Mouse (Mus musculus) embryonic facial prominence, embryonic 14.5 days (tissue): Measurements from ENCODE around the gene Rnf150. TPM values are rescaled to one million over a fixed set of nuclear protein-coding genes. Genes with fewer than 3 reads are reported as not detected.

Experiments
- ATAC-seq: fragments of 200-750 bp; cut with Nextera tagmentation; 2 replicates; pipeline ENCODE4 v1.8.0; 2017; ENCODE audit warnings: low read depth, moderate number of reproducible peaks, moderate TSS enrichment
- DNase-seq: peaks from one replicate; pipeline ENCODE4 v3.0.0-alpha.2; 2015; ENCODE audit warnings: low spot score
- H3K27ac ChIP-seq: fragments of 300-500 bp; sonication (generic); replicated peaks from 2 replicates; pipeline ENCODE4 v1.5.1; 2014; ENCODE audit warnings: low read depth, mild to moderate bottlenecking, low read length, moderate library complexity
- H3K27me3 ChIP-seq: fragments of 300-500 bp; sonication (generic); replicated peaks from 2 replicates; pipeline ENCODE4 v1.6.1; 2014; ENCODE audit warnings: low read length; ENCODE audit not compliant: control insufficient read depth, insufficient read depth
- H3K36me3 ChIP-seq: fragments of 300-500 bp; sonication (generic); 2 replicates; pipeline ENCODE4 v1.6.1; 2014; ENCODE audit warnings: low read length, mixed read lengths; ENCODE audit not compliant: control insufficient read depth, insufficient read depth
- H3K4me1 ChIP-seq: fragments of 300-500 bp; sonication (generic); 2 replicates; pipeline ENCODE4 v1.6.1; 2014; ENCODE audit warnings: antibody characterized with exemption, low read length; ENCODE audit not compliant: control insufficient read depth, insufficient read depth
- H3K4me2 ChIP-seq: fragments of 300-500 bp; sonication (generic); 2 replicates; pipeline ENCODE4 v1.6.1; 2014; ENCODE audit warnings: low read depth, mild to moderate bottlenecking, low read length, moderate library complexity, mixed read lengths
- H3K4me3 ChIP-seq: fragments of 300-500 bp; sonication (generic); 2 replicates; pipeline ENCODE4 v1.5.1; 2014; ENCODE audit warnings: low read depth, mild to moderate bottlenecking, low read length
- H3K9ac ChIP-seq: fragments of 300-500 bp; sonication (generic); 2 replicates; pipeline ENCODE4 v1.6.1; 2014; ENCODE audit warnings: low read depth, mild to moderate bottlenecking, low read length, moderate library complexity, mixed read lengths
- H3K9me3 ChIP-seq: fragments of 300-500 bp; sonication (generic); 2 replicates; pipeline ENCODE4 v1.6.1; 2016; ENCODE audit warnings: low read length; ENCODE audit not compliant: control insufficient read depth
- WGBS: fragments of 180-500 bp; shearing (Covaris S2); extraction: QIAGEN DNeasy Blood & Tissue Kit; methylation state at CpG from one replicate; pipeline ENCODE4 v1.1.7; 2014; 5-methylcytosine and 5-hydroxymethylcytosine counted together
- polyA plus RNA-seq: library from polyadenylated mRNA; unstranded; fragments of >200 nt; fragmentation: Nextera tagmentation; extraction: Ambion mirVana; gene quantifications from 2 replicates; pipeline ENCODE4 v1.2.1, GENCODE M21; 2014

The Rnf150 gene
- polyA plus RNA-seq, 1 experiment from 2014 or later: 1.2 TPM

- Histone ChIP-seq H3K36me3 (no peaks in the 10 kb centered on the region), H3K9ac (no peak overlapping the region), H3K9me3 (no peaks in the 10 kb centered on the region), H3K27ac (no peak overlapping the region), H3K27me3 (no peaks in the 10 kb centered on the region), H3K4me2 (no peak overlapping the region), H3K4me3 (no peak overlapping the region), H3K4me1 (no peaks in the 10 kb centered on the region)
- DNase-seq (no peak), ATAC-seq (no peak)
- 88% methylated on average over 4 of the region's 4 CpGs for WGBS
Observed at GRCm38 (mm10) chr8:82871986-82872385, 8.8 kb downstream of the Rnf150 start.

DNA sequence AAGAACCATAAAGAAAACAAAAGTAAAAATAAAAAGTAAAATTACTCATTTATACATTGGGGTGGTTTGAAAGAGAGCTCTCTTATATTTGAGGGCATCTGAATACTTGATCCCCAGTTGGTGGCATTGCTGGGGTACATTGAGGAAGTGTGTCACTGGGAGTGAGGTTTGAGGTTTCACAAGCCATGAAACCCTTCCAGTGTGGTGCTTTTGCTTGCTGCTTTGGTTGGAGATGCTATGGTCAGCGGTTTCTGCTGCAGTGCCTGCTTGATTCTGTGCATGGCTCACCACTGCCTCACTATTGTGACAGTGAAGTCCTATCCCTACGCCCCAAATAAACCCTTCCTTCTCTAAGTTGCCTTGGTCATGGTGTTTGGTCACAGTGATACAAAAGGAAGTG, 10.9 kb downstream of the Rnf150 start:
- Histone ChIP-seq H3K9ac (no peak overlapping the region), H3K36me3 (no peaks in the 10 kb centered on the region), H3K4me3 (no peak overlapping the region), H3K4me1 (no peaks in the 10 kb centered on the region), H3K27me3 (no peaks in the 10 kb centered on the region), H3K27ac (no peak overlapping the region), H3K9me3 (no peaks in the 10 kb centered on the region), H3K4me2 (no peak overlapping the region)
- DNase-seq: no peak
- ATAC-seq: no peak
- WGBS: 84% methylated on average over 2 of the region's 2 CpGs

- Histone ChIP-seq H3K4me1 (no peaks in the 10 kb centered on the region), H3K4me2 (no peak overlapping the region), H3K4me3 (no peak overlapping the region), H3K27me3 (no peaks in the 10 kb centered on the region), H3K27ac (no peak overlapping the region), H3K9ac (no peak overlapping the region), H3K9me3 (no peaks in the 10 kb centered on the region), H3K36me3 (no peaks in the 10 kb centered on the region)
- peak; percentile 57 for DNase-seq
- peak; percentile 18; the same call in 1 of the 2 replicates for ATAC-seq
- 47% methylated on average over 7 of the region's 7 CpGs for WGBS
Observed at GRCm38 (mm10) chr8:82875135-82875534, 12.0 kb downstream of the Rnf150 start.

DNA sequence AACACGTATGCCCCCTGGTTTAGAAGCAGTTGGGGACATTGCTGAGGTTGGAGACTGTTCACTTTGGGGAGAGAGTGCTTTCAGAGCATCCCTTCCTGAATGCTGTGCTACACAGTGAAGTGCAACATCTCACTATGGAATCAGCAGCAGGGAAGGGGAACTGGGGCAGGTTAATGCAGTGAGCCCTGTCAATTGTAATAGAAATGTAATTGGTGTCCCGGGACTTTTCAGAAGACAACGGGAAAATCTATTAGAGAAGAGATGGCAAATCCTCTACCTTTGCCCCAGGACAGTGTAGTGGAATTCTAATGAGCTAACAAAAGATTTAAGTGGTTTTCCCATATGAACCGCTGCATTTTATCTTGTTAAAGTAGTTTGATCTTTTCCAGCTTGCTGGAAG, 21.3 kb downstream of the Rnf150 start:
- Histone ChIP-seq H3K9me3 (no peaks in the 10 kb centered on the region), H3K4me3 (no peak overlapping the region), H3K4me1 (no peaks in the 10 kb centered on the region), H3K36me3 (no peaks in the 10 kb centered on the region), H3K9ac (no peak overlapping the region), H3K4me2 (no peak overlapping the region), H3K27me3 (no peaks in the 10 kb centered on the region), H3K27ac (no peak overlapping the region)
- WGBS: 67% methylated on average over 4 of the region's 4 CpGs
- ATAC-seq: no peak
- DNase-seq: no peak

DNA sequence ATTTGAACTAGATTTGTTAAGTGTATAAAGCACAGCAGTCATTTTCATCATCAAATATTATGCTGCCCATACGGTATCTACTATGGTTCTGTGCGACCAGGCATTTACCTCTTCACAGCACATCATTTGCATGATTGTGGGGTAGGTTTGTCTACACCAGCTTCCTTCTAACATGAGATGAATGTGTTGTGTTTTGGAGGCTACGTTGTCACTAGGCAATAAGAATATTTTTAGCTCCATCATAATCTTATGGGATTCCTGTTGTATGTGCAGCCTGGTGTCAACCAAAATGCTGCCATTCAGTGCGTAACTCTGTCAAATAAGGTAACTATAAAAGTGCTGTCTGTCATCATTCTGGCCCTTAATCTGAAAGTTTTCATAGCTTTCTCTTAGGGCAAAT, 24.1 kb downstream of the Rnf150 start:
- no peaks in the 10 kb centered on the region for H3K27me3 ChIP-seq
- 88% methylated on average over 4 of the region's 4 CpGs for WGBS
- no peak overlapping the region for H3K9ac ChIP-seq
- H3K4me2 ChIP-seq: no peak overlapping the region
- no peaks in the 10 kb centered on the region for H3K9me3 ChIP-seq
- no peak overlapping the region for H3K4me3 ChIP-seq
- no peak for ATAC-seq
- H3K4me1 ChIP-seq: no peaks in the 10 kb centered on the region
- H3K27ac ChIP-seq: no peak overlapping the region
- no peak for DNase-seq
- H3K36me3 ChIP-seq: no peaks in the 10 kb centered on the region

GRCm38 (mm10) chr8:82889062-82889720, 26.0 kb downstream of the Rnf150 start:
- H3K4me2 ChIP-seq: no peak overlapping the region
- H3K9me3 ChIP-seq: no peaks in the 10 kb centered on the region
- DNase-seq (no peak), ATAC-seq (no peak)
- H3K27ac ChIP-seq: no peak overlapping the region
- no peaks in the 10 kb centered on the region for H3K27me3 ChIP-seq
- H3K4me1 ChIP-seq: no peaks in the 10 kb centered on the region
- H3K36me3 ChIP-seq: no peaks in the 10 kb centered on the region
- WGBS: 75% methylated on average over 10 of the region's 10 CpGs
- H3K9ac ChIP-seq: no peak overlapping the region
- no peak overlapping the region for H3K4me3 ChIP-seq

GRCm38 (mm10) chr8:82895091-82895490, 31.9 kb downstream of the Rnf150 start:
- H3K4me2 ChIP-seq: no peak overlapping the region
- ATAC-seq (no peak), DNase-seq (no peak)
- H3K36me3 ChIP-seq: no peaks in the 10 kb centered on the region
- no peak overlapping the region for H3K4me3 ChIP-seq
- no peaks in the 10 kb centered on the region for H3K4me1 ChIP-seq
- H3K27me3 ChIP-seq: no peaks in the 10 kb centered on the region
- WGBS: 49% methylated on average over 4 of the region's 4 CpGs
- no peak overlapping the region for H3K27ac ChIP-seq
- no peaks in the 10 kb centered on the region for H3K9me3 ChIP-seq
- H3K9ac ChIP-seq: no peak overlapping the region

GRCm38 (mm10) chr8:82896796-82897195, 33.6 kb downstream of the Rnf150 start:
- no peaks in the 10 kb centered on the region for H3K27me3 ChIP-seq
- no peak overlapping the region for H3K27ac ChIP-seq
- H3K4me3 ChIP-seq: no peak overlapping the region
- WGBS: 92% methylated on average over 2 of the region's 2 CpGs
- H3K9ac ChIP-seq: no peak overlapping the region
- no peaks in the 10 kb centered on the region for H3K4me1 ChIP-seq
- H3K36me3 ChIP-seq: no peaks in the 10 kb centered on the region
- DNase-seq: no peak
- no peaks in the 10 kb centered on the region for H3K9me3 ChIP-seq
- H3K4me2 ChIP-seq: no peak overlapping the region
- no peak for ATAC-seq
